Mouse (Mus musculus): Measurements from ENCODE around the gene Ccdc86. TPM values are rescaled to one million over a fixed set of nuclear protein-coding genes. Genes with fewer than 3 reads are reported as not detected.

Gene Ccdc86
- polyA plus RNA-seq (2015; fragmentation: Nextera tagmentation; extraction: Ambion mirVana), result 11.0 and 12.4 TPM in 2 replicates

DNA sequence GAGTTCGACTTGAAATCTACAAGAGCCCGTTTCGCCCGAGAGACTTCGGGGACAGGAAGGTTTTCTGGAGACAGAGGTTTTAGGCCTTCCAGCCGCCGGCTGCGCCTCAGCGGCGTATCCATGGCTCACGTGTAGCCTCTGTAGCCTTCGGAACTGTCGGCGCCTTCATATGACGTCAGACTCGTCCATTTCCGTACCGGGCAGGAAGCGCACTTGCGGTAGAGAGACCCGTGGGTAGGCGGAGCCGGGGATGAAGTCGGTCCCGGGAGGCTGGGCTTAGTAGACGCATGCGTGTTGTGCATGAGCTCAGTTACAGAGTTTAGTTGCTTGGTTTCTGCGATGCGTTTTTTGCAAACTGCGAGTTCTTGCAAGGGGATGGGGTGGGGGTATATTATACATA lies at the start of gene Ccdc86:
TSS of gene Ccdc86 (minus strand) at position 155 of the 400 bp plus-strand sequence.
- H3K27me3 ChIP-seq (replicated peaks; ENCODE audit: control insufficient read depth, insufficient read depth, low read length), result no peaks in the 10 kb centered on the region
- ATAC-seq, result peak; percentile 98
- TF ChIP-seq CTCF (IDR thresholded peaks at IDR 0.05; ENCODE audit: low read depth), result no peak
- WGBS, result under 1% methylated on average over 30 of the region's 30 CpGs
- H3K9me3 ChIP-seq (ENCODE audit: control insufficient read depth), result no peaks in the 10 kb centered on the region
- H3K36me3 ChIP-seq (ENCODE audit: control insufficient read depth, insufficient read depth), result peaks cover 15% of the 10 kb centered on the region; the same call in 1 of the 2 replicates
- H3K4me1 ChIP-seq (replicated peaks; ENCODE audit: control insufficient read depth, insufficient read depth, low read length), result 0 out of 2 replicates have a peak, but pooled peaks cover 8% of the 10 kb centered on the region
- H3K27ac ChIP-seq (ENCODE audit: low read depth, low read length), result peak within 1 kb of the TSS; percentile 57
- peak within 1 kb of the TSS; percentile 84 for H3K9ac ChIP-seq (ENCODE audit: low read depth, low read length)
- H3K4me2 ChIP-seq (replicated peaks; ENCODE audit: low read depth), result peak within 1 kb of the TSS; percentile 87
- H3K4me3 ChIP-seq (ENCODE audit: low read depth, low read length), result peak within 1 kb of the TSS; percentile 73

DNA sequence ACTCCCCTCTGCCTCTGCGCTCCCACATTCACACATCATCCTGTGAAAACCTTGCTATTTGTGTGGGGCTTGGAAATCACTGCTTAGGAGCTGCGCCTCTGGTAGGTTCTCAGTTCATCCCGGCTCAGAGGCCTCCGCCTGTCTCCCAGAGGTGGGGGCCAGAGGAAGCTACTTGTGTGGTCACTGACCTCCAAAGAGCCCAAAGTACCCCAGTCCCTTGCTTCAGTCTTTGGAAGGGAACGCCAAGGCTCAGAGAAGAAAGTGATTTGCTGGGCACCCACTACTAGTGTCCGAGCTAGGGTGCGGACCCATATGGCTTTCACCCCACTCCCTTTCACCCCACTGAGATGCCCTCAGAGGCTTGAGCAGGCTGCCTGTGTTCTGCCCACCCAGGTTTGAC lies 44.1 kb upstream of the Ccdc86 start, which contains the start of gene Ms4a15:
TSS of gene Ms4a15 (minus strand) at position 101 of the 400 bp plus-strand sequence.
- H3K9ac ChIP-seq (ENCODE audit: low read depth, low read length), result no peak within 1 kb of the TSS
- no peaks in the 10 kb centered on the region for H3K4me1 ChIP-seq (replicated peaks; ENCODE audit: control insufficient read depth, insufficient read depth, low read length)
- TF ChIP-seq CTCF (IDR thresholded peaks at IDR 0.05; ENCODE audit: low read depth), result no peak
- no peak within 1 kb of the TSS for H3K27ac ChIP-seq (ENCODE audit: low read depth, low read length)
- H3K9me3 ChIP-seq (ENCODE audit: control insufficient read depth), result no peaks in the 10 kb centered on the region
- no peaks in the 10 kb centered on the region; the same call in 1 of the 2 replicates for H3K36me3 ChIP-seq (ENCODE audit: control insufficient read depth, insufficient read depth)
- no peaks in the 10 kb centered on the region for H3K27me3 ChIP-seq (replicated peaks; ENCODE audit: control insufficient read depth, insufficient read depth, low read length)
- no peak for ATAC-seq
- H3K4me2 ChIP-seq (replicated peaks; ENCODE audit: low read depth), result no peak within 1 kb of the TSS
- H3K4me3 ChIP-seq (ENCODE audit: low read depth, low read length), result no peak within 1 kb of the TSS
- 90% methylated on average over 7 of the region's 7 CpGs for WGBS

DNA sequence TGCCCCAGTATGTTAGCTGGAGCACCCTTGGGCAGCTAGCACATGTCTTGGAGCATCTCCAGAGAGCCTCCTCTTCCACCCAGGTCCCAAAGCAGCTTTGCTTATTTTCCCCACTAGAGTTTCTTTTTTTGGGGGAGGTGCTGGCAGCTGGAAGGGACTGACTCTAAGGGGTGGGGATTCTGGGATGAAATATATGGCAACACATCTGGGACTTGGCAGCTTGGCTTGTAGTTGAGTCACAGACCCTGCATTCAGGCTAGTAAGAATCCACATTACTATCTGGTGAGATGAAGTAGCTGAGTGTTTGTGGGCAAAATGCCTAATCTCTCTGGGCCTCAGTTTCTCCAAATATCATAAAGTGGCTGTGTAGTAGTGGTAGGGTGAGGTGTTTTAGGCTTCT lies 42.8 kb upstream of the Ccdc86 start:
- Histone ChIP-seq H3K9ac (ENCODE audit: low read depth, low read length) (no peak overlapping the region), H3K9me3 (ENCODE audit: control insufficient read depth) (no peaks in the 10 kb centered on the region), H3K4me2 (replicated peaks; ENCODE audit: low read depth) (no peak overlapping the region), H3K36me3 (ENCODE audit: control insufficient read depth, insufficient read depth) (no peaks in the 10 kb centered on the region), H3K27ac (ENCODE audit: low read depth, low read length) (no peak overlapping the region), H3K27me3 (replicated peaks; ENCODE audit: control insufficient read depth, insufficient read depth, low read length) (no peaks in the 10 kb centered on the region), H3K4me3 (ENCODE audit: low read depth, low read length) (no peak overlapping the region), H3K4me1 (replicated peaks; ENCODE audit: control insufficient read depth, insufficient read depth, low read length) (no peaks in the 10 kb centered on the region)
- TF ChIP-seq CTCF (IDR thresholded peaks at IDR 0.05; ENCODE audit: low read depth), result no peak
- ATAC-seq, result no peak

DNA sequence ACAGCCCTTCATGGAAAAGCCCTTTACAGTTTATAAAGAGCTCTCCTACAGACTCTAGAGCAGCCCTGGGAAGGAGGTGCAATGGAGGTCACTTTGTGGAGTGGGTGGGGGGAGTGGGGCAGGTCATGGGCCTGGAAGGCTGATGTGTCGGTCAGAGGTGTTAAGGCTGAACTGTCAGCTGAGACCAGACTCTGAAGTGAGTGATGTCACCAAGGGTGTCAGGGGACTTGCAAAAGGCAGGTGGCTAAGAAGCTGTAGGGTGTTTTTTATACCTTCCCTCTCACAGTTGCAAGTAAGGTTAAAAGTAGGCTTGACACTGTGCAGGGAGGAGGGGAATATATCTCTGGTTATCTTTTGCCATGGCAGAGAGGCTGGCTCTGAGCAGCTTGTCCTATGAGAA lies 41.7 kb upstream of the Ccdc86 start:
- no peak for ATAC-seq
- no peak for TF ChIP-seq CTCF (IDR thresholded peaks at IDR 0.05; ENCODE audit: low read depth)
- Histone ChIP-seq H3K4me2 (replicated peaks; ENCODE audit: low read depth) (no peak overlapping the region), H3K9ac (ENCODE audit: low read depth, low read length) (no peak overlapping the region), H3K27ac (ENCODE audit: low read depth, low read length) (no peak overlapping the region), H3K9me3 (ENCODE audit: control insufficient read depth) (no peaks in the 10 kb centered on the region), H3K4me3 (ENCODE audit: low read depth, low read length) (no peak overlapping the region), H3K27me3 (replicated peaks; ENCODE audit: control insufficient read depth, insufficient read depth, low read length) (no peaks in the 10 kb centered on the region), H3K36me3 (ENCODE audit: control insufficient read depth, insufficient read depth) (no peaks in the 10 kb centered on the region), H3K4me1 (replicated peaks; ENCODE audit: control insufficient read depth, insufficient read depth, low read length) (no peaks in the 10 kb centered on the region)
- WGBS, result 67% methylated on average over 1 of the region's 1 CpGs

DNA sequence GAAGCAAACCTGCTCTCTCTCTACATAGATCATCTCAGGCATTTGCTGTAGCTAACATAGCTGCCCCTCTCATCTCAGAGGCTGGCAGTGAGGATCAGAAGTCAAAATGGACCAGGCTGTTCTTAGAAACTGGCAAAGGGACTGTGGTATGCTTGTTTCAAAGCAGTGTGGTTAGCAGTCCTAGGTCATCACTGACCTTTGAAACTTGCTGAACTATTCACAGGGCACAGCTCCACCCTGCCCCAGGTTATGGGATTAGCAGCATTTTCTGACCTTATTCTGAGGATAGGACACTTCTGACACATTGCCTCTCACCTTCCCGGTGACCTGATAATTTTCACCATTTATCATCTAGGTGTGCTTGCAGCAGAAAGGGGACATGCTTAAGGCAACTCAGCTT lies 39.5 kb upstream of the Ccdc86 start:
- 83% methylated on average over 1 of the region's 1 CpGs for WGBS
- TF ChIP-seq CTCF (IDR thresholded peaks at IDR 0.05; ENCODE audit: low read depth), result no peak
- peak; percentile 31; the same call in 1 of the 2 replicates for ATAC-seq
- H3K9ac ChIP-seq (ENCODE audit: low read depth, low read length), result no peak overlapping the region
- H3K36me3 ChIP-seq (ENCODE audit: control insufficient read depth, insufficient read depth), result no peaks in the 10 kb centered on the region
- no peak overlapping the region for H3K27ac ChIP-seq (ENCODE audit: low read depth, low read length)
- no peak overlapping the region for H3K4me3 ChIP-seq (ENCODE audit: low read depth, low read length)
- H3K4me1 ChIP-seq (replicated peaks; ENCODE audit: control insufficient read depth, insufficient read depth, low read length), result no peaks in the 10 kb centered on the region
- no peaks in the 10 kb centered on the region for H3K9me3 ChIP-seq (ENCODE audit: control insufficient read depth)
- H3K27me3 ChIP-seq (replicated peaks; ENCODE audit: control insufficient read depth, insufficient read depth, low read length), result no peaks in the 10 kb centered on the region
- no peak overlapping the region for H3K4me2 ChIP-seq (replicated peaks; ENCODE audit: low read depth)

DNA sequence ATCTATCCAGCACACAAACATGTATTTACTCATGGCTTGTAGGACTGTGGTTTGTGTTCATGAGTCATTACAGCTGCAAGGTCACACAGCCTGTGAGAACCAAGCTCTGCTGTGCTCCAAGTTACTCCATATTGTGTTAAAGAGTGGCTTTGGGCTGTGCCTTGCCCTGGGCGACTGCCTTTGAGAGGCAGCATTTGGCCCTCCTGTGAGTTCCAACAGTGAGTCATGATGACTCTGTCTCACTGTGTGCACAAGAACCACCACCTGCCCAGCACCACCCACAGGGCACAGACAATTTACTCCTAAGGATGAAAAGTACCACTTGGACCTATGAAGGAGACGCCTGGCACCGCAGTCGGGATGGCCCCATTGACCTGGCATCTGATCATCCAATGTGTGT lies 36.8 kb upstream of the Ccdc86 start:
- Histone ChIP-seq H3K27me3 (replicated peaks; ENCODE audit: control insufficient read depth, insufficient read depth, low read length) (no peaks in the 10 kb centered on the region), H3K4me3 (ENCODE audit: low read depth, low read length) (no peak overlapping the region), H3K9me3 (ENCODE audit: control insufficient read depth) (no peaks in the 10 kb centered on the region), H3K4me1 (replicated peaks; ENCODE audit: control insufficient read depth, insufficient read depth, low read length) (no peaks in the 10 kb centered on the region), H3K27ac (ENCODE audit: low read depth, low read length) (no peak overlapping the region), H3K9ac (ENCODE audit: low read depth, low read length) (no peak overlapping the region), H3K36me3 (ENCODE audit: control insufficient read depth, insufficient read depth) (no peaks in the 10 kb centered on the region), H3K4me2 (replicated peaks; ENCODE audit: low read depth) (no peak overlapping the region)
- TF ChIP-seq CTCF (IDR thresholded peaks at IDR 0.05; ENCODE audit: low read depth), result no peak
- ATAC-seq, result no peak
- 90% methylated on average over 4 of the region's 4 CpGs for WGBS

DNA sequence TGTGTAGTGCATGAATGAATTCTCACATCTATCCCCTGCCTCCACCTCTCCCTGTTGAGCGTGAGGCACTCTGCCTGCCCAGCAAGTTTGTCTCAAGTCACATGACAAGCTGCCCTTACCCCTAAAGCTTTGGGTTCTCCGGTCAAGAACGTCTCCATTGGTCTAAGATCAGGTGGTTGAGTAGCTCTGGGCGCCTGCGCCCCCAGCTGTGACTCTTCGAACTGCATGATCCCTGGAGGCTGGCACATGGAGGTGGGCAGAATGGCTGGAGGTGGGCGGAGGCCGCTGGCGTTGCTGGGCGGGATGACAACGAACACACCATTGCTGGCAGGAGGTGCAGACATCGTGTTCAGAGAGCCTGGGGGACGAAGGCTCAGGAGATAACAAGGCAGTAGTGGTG lies 35.5 kb upstream of the Ccdc86 start:
- Histone ChIP-seq H3K27ac (ENCODE audit: low read depth, low read length) (no peak overlapping the region), H3K9ac (ENCODE audit: low read depth, low read length) (no peak overlapping the region), H3K9me3 (ENCODE audit: control insufficient read depth) (no peaks in the 10 kb centered on the region), H3K4me3 (ENCODE audit: low read depth, low read length) (no peak overlapping the region), H3K4me1 (replicated peaks; ENCODE audit: control insufficient read depth, insufficient read depth, low read length) (peaks cover 9% of the 10 kb centered on the region), H3K27me3 (replicated peaks; ENCODE audit: control insufficient read depth, insufficient read depth, low read length) (no peaks in the 10 kb centered on the region), H3K36me3 (ENCODE audit: control insufficient read depth, insufficient read depth) (no peaks in the 10 kb centered on the region), H3K4me2 (replicated peaks; ENCODE audit: low read depth) (no peak overlapping the region)
- peak; percentile 21; the same call in 1 of the 2 replicates for TF ChIP-seq CTCF (IDR thresholded peaks at IDR 0.05; ENCODE audit: low read depth)
- WGBS, result 80% methylated on average over 13 of the region's 13 CpGs
- ATAC-seq, result no peak
